Mouse (Mus musculus): ENCODE data around the gene Ccr5.

DNA sequence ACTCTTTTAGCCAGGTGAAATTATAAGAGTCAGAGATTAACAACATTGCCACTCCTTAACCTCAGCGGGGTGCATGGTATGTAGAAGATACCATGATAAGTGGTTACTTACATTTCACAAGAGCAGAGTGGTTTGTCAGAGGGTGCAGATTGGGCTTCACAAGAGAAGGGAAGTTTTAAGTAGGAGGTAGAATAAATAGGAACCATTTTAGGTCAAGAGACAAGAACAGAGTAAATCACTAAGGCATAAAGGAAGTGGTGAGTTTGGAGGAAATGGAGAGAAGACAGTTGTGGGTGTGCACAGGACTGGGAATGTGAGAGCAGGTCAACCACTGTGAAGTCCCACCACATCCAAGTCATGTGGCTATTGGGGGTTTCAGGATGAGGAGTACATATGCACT, 18.1 kb upstream of the Ccr5 start:
- TF ChIP-seq CTCF (IDR thresholded peaks at IDR 0.05) (no peak), EP300 (IDR thresholded peaks at IDR 0.05) (no peak)

Data from lung, postnatal 0 days (tissue).